Mouse (Mus musculus): ENCODE data around the gene Gm45837. TPM values are rescaled to one million over a fixed set of nuclear protein-coding genes. Genes with fewer than 3 reads are reported as not detected.

The Gm45837 gene
- polyA plus RNA-seq, 1 experiment from 2014 or later, result not detected

- Histone ChIP-seq H3K27ac (ENCODE audit: low read length) (no peak overlapping the region), H3K9ac (replicated peaks; ENCODE audit: low read depth, low read length) (no peak overlapping the region), H3K4me1 (replicated peaks; ENCODE audit: control insufficient read depth, insufficient read depth, low read length) (peaks cover 4% of the 10 kb centered on the region; the same call in 1 of the 2 replicates), H3K9me3 (ENCODE audit: control insufficient read depth, low read length) (no peaks in the 10 kb centered on the region), H3K36me3 (ENCODE audit: control insufficient read depth, insufficient read depth) (no peaks in the 10 kb centered on the region), H3K27me3 (replicated peaks; ENCODE audit: control insufficient read depth, insufficient read depth, low read length) (peaks cover 4% of the 10 kb centered on the region; the same call in 1 of the 2 replicates), H3K4me2 (ENCODE audit: low read length) (no peak overlapping the region), H3K4me3 (replicated peaks; ENCODE audit: low read length) (no peak overlapping the region)
- WGBS, result 91% methylated on average over 3 of the region's 3 CpGs
- ATAC-seq, result no peak
Measured at GRCm38 (mm10) chr7:101498385-101498784, 87.7 kb downstream of the Gm45837 start.

DNA sequence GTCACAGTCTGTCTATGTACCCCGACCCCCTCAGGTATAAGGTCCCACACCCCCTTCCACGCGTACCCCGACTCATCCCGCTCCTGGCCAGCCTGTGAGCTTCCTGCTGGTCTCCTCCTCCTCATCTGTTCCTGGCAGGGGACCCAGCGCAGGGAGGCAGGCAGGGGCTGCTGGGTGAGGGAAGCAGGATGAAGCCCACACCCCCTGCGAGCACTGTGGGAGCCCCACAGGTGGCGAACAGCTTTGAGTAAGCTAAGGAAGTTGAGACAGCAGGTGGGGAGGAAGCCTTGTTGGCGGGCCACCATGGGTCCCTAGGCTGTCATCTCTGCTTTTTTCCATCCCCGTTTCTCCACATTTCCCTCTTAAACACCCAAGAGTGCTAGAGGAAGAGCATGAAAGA lies 88.6 kb downstream of the Gm45837 start:
- H3K27ac ChIP-seq (ENCODE audit: low read length), result no peak overlapping the region
- 0 out of 2 replicates have a peak, but pooled peaks have one; percentile 16 for ATAC-seq
- peaks cover 4% of the 10 kb centered on the region; the same call in 1 of the 2 replicates for H3K4me1 ChIP-seq (replicated peaks; ENCODE audit: control insufficient read depth, insufficient read depth, low read length)
- WGBS, result 52% methylated on average over 10 of the region's 10 CpGs
- H3K27me3 ChIP-seq (replicated peaks; ENCODE audit: control insufficient read depth, insufficient read depth, low read length), result peaks cover 4% of the 10 kb centered on the region; the same call in 1 of the 2 replicates
- H3K9me3 ChIP-seq (ENCODE audit: control insufficient read depth, low read length), result no peaks in the 10 kb centered on the region
- H3K4me3 ChIP-seq (replicated peaks; ENCODE audit: low read length), result no peak overlapping the region
- no peak overlapping the region for H3K4me2 ChIP-seq (ENCODE audit: low read length)
- no peaks in the 10 kb centered on the region for H3K36me3 ChIP-seq (ENCODE audit: control insufficient read depth, insufficient read depth)
- no peak overlapping the region for H3K9ac ChIP-seq (replicated peaks; ENCODE audit: low read depth, low read length)

DNA sequence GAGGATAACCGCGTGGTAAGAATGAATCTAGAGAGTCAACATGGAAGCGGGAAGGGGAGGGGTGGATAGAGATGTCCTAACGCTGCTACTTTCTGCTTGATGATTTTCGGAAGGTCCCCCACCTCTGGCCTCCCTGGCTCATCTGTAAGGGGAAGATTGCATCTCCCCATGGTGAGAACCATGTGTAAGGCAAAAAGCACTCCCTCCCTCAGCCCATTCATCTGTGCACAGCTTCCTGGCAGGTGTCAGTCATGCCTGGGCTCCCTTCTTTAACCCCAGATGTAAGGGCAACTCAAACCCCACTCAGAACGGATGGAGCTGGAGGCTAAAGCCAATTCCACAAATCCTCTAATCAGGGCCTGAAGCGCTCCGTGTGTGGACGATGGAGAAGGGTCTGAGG lies 89.0 kb downstream of the Gm45837 start:
- Histone ChIP-seq H3K36me3 (ENCODE audit: control insufficient read depth, insufficient read depth) (no peaks in the 10 kb centered on the region), H3K4me3 (replicated peaks; ENCODE audit: low read length) (no peak overlapping the region), H3K27ac (ENCODE audit: low read length) (no peak overlapping the region), H3K4me1 (replicated peaks; ENCODE audit: control insufficient read depth, insufficient read depth, low read length) (peaks cover 4% of the 10 kb centered on the region; the same call in 1 of the 2 replicates), H3K9me3 (ENCODE audit: control insufficient read depth, low read length) (no peaks in the 10 kb centered on the region), H3K9ac (replicated peaks; ENCODE audit: low read depth, low read length) (no peak overlapping the region), H3K27me3 (replicated peaks; ENCODE audit: control insufficient read depth, insufficient read depth, low read length) (peaks cover 4% of the 10 kb centered on the region; the same call in 1 of the 2 replicates), H3K4me2 (ENCODE audit: low read length) (no peak overlapping the region)
- ATAC-seq, result no peak
- WGBS, result 71% methylated on average over 9 of the region's 9 CpGs

DNA sequence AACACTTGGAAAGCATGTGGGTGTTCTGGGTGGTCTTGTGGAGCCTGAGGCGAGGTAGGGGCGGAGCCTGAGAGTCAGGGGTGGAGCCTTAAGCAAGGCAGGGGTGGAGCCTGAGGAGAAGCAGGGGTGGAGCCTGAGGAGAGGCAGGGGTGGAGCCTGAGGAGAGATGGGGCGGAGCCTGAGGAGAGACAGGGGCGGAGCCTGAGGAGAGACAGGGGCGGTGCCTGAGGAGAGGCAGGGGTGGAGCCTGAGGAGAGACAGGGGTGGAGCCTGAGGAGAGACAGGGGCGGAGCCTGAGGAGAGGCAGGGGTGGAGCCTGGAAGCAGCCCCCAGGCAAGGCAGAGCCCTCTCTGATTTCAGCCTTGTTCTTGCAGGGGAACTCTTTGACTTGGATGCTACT lies 90.5 kb downstream of the Gm45837 start:
- no peak for ATAC-seq
- Histone ChIP-seq H3K27ac (ENCODE audit: low read length) (no peak overlapping the region), H3K4me1 (replicated peaks; ENCODE audit: control insufficient read depth, insufficient read depth, low read length) (peaks cover 4% of the 10 kb centered on the region; the same call in 1 of the 2 replicates), H3K4me2 (ENCODE audit: low read length) (no peak overlapping the region), H3K27me3 (replicated peaks; ENCODE audit: control insufficient read depth, insufficient read depth, low read length) (peaks cover 7% of the 10 kb centered on the region), H3K4me3 (replicated peaks; ENCODE audit: low read length) (no peak overlapping the region), H3K9me3 (ENCODE audit: control insufficient read depth, low read length) (no peaks in the 10 kb centered on the region), H3K36me3 (ENCODE audit: control insufficient read depth, insufficient read depth) (no peaks in the 10 kb centered on the region), H3K9ac (replicated peaks; ENCODE audit: low read depth, low read length) (no peak overlapping the region)
- 87% methylated on average over 6 of the region's 6 CpGs for WGBS

- H3K27me3 ChIP-seq (replicated peaks; ENCODE audit: control insufficient read depth, insufficient read depth, low read length), result peaks cover 3% of the 10 kb centered on the region
- no peak overlapping the region for H3K4me2 ChIP-seq (ENCODE audit: low read length)
- no peak for ATAC-seq
- H3K36me3 ChIP-seq (ENCODE audit: control insufficient read depth, insufficient read depth), result no peaks in the 10 kb centered on the region
- no peak overlapping the region for H3K4me3 ChIP-seq (replicated peaks; ENCODE audit: low read length)
- H3K27ac ChIP-seq (ENCODE audit: low read length), result no peak overlapping the region
- 70% methylated on average over 6 of the region's 6 CpGs for WGBS
- H3K4me1 ChIP-seq (replicated peaks; ENCODE audit: control insufficient read depth, insufficient read depth, low read length), result peaks cover 4% of the 10 kb centered on the region; the same call in 1 of the 2 replicates
- no peaks in the 10 kb centered on the region for H3K9me3 ChIP-seq (ENCODE audit: control insufficient read depth, low read length)
- no peak overlapping the region for H3K9ac ChIP-seq (replicated peaks; ENCODE audit: low read depth, low read length)
Measured at GRCm38 (mm10) chr7:101501675-101502074, 91.0 kb downstream of the Gm45837 start.

DNA sequence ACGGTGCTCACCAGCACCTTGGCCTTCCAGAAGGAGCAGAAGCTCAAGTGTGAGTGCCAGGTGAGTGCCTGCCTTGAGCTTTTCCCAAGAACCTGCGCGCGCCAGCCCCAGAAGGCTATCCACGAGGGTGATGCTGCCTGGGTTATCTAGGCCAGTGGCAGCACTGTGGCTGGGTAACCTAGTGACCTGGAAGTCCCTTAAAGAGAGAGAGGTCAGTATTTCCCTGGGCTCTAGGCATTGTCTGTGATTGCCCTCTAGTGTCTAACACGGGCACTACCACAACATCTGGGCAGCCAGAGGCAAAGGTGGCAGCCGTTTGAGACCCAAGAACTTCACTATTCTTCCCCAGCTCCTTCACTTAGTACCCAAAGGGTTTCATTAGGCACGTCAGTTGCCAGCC lies 92.7 kb downstream of the Gm45837 start:
- H3K9ac ChIP-seq (replicated peaks; ENCODE audit: low read depth, low read length), result no peak overlapping the region
- H3K4me3 ChIP-seq (replicated peaks; ENCODE audit: low read length), result no peak overlapping the region
- peaks cover 3% of the 10 kb centered on the region for H3K27me3 ChIP-seq (replicated peaks; ENCODE audit: control insufficient read depth, insufficient read depth, low read length)
- 24% methylated on average over 8 of the region's 8 CpGs for WGBS
- H3K9me3 ChIP-seq (ENCODE audit: control insufficient read depth, low read length), result no peaks in the 10 kb centered on the region
- no peak overlapping the region for H3K4me2 ChIP-seq (ENCODE audit: low read length)
- no peak for ATAC-seq
- no peak overlapping the region for H3K27ac ChIP-seq (ENCODE audit: low read length)
- no peaks in the 10 kb centered on the region; the same call in 1 of the 2 replicates for H3K36me3 ChIP-seq (ENCODE audit: control insufficient read depth, insufficient read depth)
- H3K4me1 ChIP-seq (replicated peaks; ENCODE audit: control insufficient read depth, insufficient read depth, low read length), result peaks cover 4% of the 10 kb centered on the region; the same call in 1 of the 2 replicates

DNA sequence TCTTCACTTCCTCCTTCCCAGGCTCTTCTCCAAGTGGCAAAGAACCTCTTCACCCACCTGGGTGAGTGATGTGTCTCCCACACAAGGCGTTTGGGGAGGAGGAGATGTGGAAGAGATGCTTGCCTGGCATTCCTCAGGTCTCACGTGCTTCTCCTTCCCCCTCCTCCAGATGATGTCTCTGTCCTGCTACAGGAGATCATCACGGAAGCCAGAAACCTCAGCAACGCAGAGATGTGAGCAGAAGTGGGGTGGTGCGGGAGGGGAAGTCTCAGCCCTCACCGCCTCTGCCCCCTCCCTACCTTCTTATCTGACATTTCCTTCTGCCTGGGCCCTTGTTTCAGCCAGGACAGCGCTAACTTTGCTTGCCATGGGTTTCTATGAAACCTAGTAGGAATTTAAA lies 93.1 kb downstream of the Gm45837 start:
- Histone ChIP-seq H3K27me3 (replicated peaks; ENCODE audit: control insufficient read depth, insufficient read depth, low read length) (peaks cover 3% of the 10 kb centered on the region), H3K9ac (replicated peaks; ENCODE audit: low read depth, low read length) (no peak overlapping the region), H3K4me3 (replicated peaks; ENCODE audit: low read length) (no peak overlapping the region), H3K4me1 (replicated peaks; ENCODE audit: control insufficient read depth, insufficient read depth, low read length) (peaks cover 4% of the 10 kb centered on the region; the same call in 1 of the 2 replicates), H3K36me3 (ENCODE audit: control insufficient read depth, insufficient read depth) (no peaks in the 10 kb centered on the region; the same call in 1 of the 2 replicates), H3K4me2 (ENCODE audit: low read length) (no peak overlapping the region), H3K27ac (ENCODE audit: low read length) (no peak overlapping the region), H3K9me3 (ENCODE audit: control insufficient read depth, low read length) (no peaks in the 10 kb centered on the region)
- ATAC-seq, result no peak
- 39% methylated on average over 7 of the region's 7 CpGs for WGBS

DNA sequence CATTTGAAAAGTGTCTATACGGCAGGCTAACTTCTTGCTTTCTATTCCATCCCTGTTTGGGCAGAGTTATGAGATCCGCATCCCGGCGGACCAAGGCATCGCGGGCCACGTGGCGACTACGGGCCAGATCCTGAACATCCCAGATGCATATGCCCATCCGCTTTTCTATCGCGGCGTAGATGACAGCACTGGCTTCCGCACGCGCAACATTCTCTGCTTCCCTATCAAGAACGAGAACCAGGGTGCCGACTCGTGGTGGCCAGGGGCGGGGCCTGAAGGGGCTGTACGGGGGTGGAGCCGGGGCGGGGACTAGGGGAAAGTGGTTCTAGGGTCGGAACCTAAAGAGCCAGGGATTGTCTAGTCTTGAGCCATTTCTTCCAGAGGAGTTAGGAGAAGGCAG lies 93.8 kb downstream of the Gm45837 start:
- peak; percentile 34; the same call in 1 of the 2 replicates for ATAC-seq
- H3K9me3 ChIP-seq (ENCODE audit: control insufficient read depth, low read length), result no peaks in the 10 kb centered on the region
- peaks cover 3% of the 10 kb centered on the region for H3K27me3 ChIP-seq (replicated peaks; ENCODE audit: control insufficient read depth, insufficient read depth, low read length)
- H3K36me3 ChIP-seq (ENCODE audit: control insufficient read depth, insufficient read depth), result no peaks in the 10 kb centered on the region; the same call in 1 of the 2 replicates
- no peak overlapping the region for H3K9ac ChIP-seq (replicated peaks; ENCODE audit: low read depth, low read length)
- peak overlapping the region; percentile 49 for H3K4me2 ChIP-seq (ENCODE audit: low read length)
- WGBS, result 4% methylated on average over 24 of the region's 24 CpGs
- no peaks in the 10 kb centered on the region for H3K4me1 ChIP-seq (replicated peaks; ENCODE audit: control insufficient read depth, insufficient read depth, low read length)
- no peak overlapping the region for H3K27ac ChIP-seq (ENCODE audit: low read length)
- peak overlapping the region; percentile 25 for H3K4me3 ChIP-seq (replicated peaks; ENCODE audit: low read length)

DNA sequence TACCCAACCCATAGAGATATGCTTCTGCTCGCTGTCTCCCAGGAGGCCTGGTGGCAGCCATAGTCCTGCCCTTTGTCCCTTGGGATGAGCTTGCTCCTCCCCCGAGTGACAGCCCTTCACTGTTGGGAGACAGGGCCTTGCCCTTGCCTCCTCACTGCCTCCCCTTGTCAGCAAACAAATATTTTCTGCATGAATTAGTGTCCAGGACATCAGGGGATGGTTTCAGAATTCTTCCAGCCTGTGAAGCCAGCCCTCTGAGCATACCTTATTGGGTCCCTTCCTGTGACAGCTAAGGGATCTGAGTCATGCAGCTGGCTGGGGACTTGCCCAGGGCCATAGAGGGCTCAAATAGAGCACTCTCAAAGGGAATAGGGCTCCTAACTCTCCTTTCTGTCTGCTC lies 98.5 kb downstream of the Gm45837 start:
- H3K27ac ChIP-seq (ENCODE audit: low read length), result no peak overlapping the region
- H3K36me3 ChIP-seq (ENCODE audit: control insufficient read depth, insufficient read depth), result no peaks in the 10 kb centered on the region; the same call in 1 of the 2 replicates
- H3K4me3 ChIP-seq (replicated peaks; ENCODE audit: low read length), result no peak overlapping the region
- H3K4me2 ChIP-seq (ENCODE audit: low read length), result no peak overlapping the region
- peaks cover 3% of the 10 kb centered on the region; the same call in 1 of the 2 replicates for H3K27me3 ChIP-seq (replicated peaks; ENCODE audit: control insufficient read depth, insufficient read depth, low read length)
- no peak for ATAC-seq
- H3K9ac ChIP-seq (replicated peaks; ENCODE audit: low read depth, low read length), result no peak overlapping the region
- peaks cover 9% of the 10 kb centered on the region for H3K4me1 ChIP-seq (replicated peaks; ENCODE audit: control insufficient read depth, insufficient read depth, low read length)
- no peaks in the 10 kb centered on the region for H3K9me3 ChIP-seq (ENCODE audit: control insufficient read depth, low read length)
- 58% methylated on average over 2 of the region's 2 CpGs for WGBS

- peak; percentile 69 for ATAC-seq
- WGBS, result 22% methylated on average over 7 of the region's 7 CpGs
- H3K4me1 ChIP-seq (replicated peaks; ENCODE audit: control insufficient read depth, insufficient read depth, low read length), result peaks cover 9% of the 10 kb centered on the region
- H3K36me3 ChIP-seq (ENCODE audit: control insufficient read depth, insufficient read depth), result no peaks in the 10 kb centered on the region
- no peak overlapping the region for H3K9ac ChIP-seq (replicated peaks; ENCODE audit: low read depth, low read length)
- H3K27me3 ChIP-seq (replicated peaks; ENCODE audit: control insufficient read depth, insufficient read depth, low read length), result no peaks in the 10 kb centered on the region
- H3K27ac ChIP-seq (ENCODE audit: low read length), result no peak overlapping the region
- no peaks in the 10 kb centered on the region for H3K9me3 ChIP-seq (ENCODE audit: control insufficient read depth, low read length)
- H3K4me2 ChIP-seq (ENCODE audit: low read length), result no peak overlapping the region
- no peak overlapping the region for H3K4me3 ChIP-seq (replicated peaks; ENCODE audit: low read length)
Measured at GRCm38 (mm10) chr7:101513655-101514054, 103.0 kb downstream of the Gm45837 start.

All from forebrain, embryonic 16.5 days (tissue).